Mouse (Mus musculus) liver, embryonic 11.5 days (tissue): ENCODE measurements around the gene Msln. TPM values are rescaled to one million over a fixed set of nuclear protein-coding genes. Genes with fewer than 3 reads are reported as not detected.

ENCODE experiments used
- ATAC-seq: fragments of 200-750 bp; cut with Nextera tagmentation; replicated peaks from 2 replicates; pipeline ENCODE4 v1.8.0; 2017; ENCODE audit warnings: moderate number of reproducible peaks, mild to moderate bottlenecking, moderate TSS enrichment, moderate library complexity; ENCODE audit not compliant: low FRiP score
- DNase-seq: peaks from one replicate; pipeline ENCODE4 v3.0.0-alpha.2; 2017; ENCODE audit warnings: low spot score
- H3K27ac ChIP-seq: fragments of 300-500 bp; sonication (generic); 2 replicates; pipeline ENCODE4 v1.5.1; 2014; ENCODE audit warnings: mild to moderate bottlenecking, low read depth, low read length, control low read depth
- H3K27me3 ChIP-seq: fragments of 300-500 bp; sonication (generic); replicated peaks from 2 replicates; pipeline ENCODE4 v1.6.1; 2014; ENCODE audit warnings: low read length, mixed read lengths; ENCODE audit not compliant: control insufficient read depth, insufficient read depth
- H3K36me3 ChIP-seq: fragments of 300-500 bp; sonication (generic); 2 replicates; pipeline ENCODE4 v1.6.1; 2014; ENCODE audit warnings: mild to moderate bottlenecking, low read length, moderate library complexity, mixed read lengths; ENCODE audit not compliant: control insufficient read depth, insufficient read depth
- H3K4me1 ChIP-seq: fragments of 300-500 bp; sonication (generic); replicated peaks from 2 replicates; pipeline ENCODE4 v1.6.1; 2014; ENCODE audit warnings: low read length, mixed read lengths; ENCODE audit not compliant: control insufficient read depth, insufficient read depth
- H3K4me2 ChIP-seq: fragments of 300-500 bp; sonication (generic); 2 replicates; pipeline ENCODE4 v1.6.1; 2014; ENCODE audit warnings: mild to moderate bottlenecking, control low read depth, moderate library complexity
- H3K4me3 ChIP-seq: fragments of 300-500 bp; sonication (generic); 2 replicates; pipeline ENCODE4 v1.5.1; 2014; ENCODE audit warnings: low read depth, low read length, control low read depth
- H3K9ac ChIP-seq: fragments of 300-500 bp; sonication (generic); 2 replicates; pipeline ENCODE4 v1.6.1; 2014; ENCODE audit warnings: low read depth, low read length, control low read depth
- H3K9me3 ChIP-seq: fragments of 300-500 bp; sonication (generic); 2 replicates; pipeline ENCODE4 v1.6.1; 2016; ENCODE audit warnings: low read length, inconsistent platforms, mixed read lengths; ENCODE audit not compliant: control insufficient read depth
- WGBS: fragments of 180-500 bp; shearing (Covaris S2); extraction: QIAGEN DNeasy Blood & Tissue Kit; methylation state at CpG from one replicate; pipeline ENCODE4 v1.1.7; 2014; 5-methylcytosine and 5-hydroxymethylcytosine counted together
- polyA plus RNA-seq: library from polyadenylated mRNA; unstranded; fragments of >200 nt; fragmentation: Nextera tagmentation; extraction: Ambion mirVana; gene quantifications from 2 replicates; pipeline ENCODE4 v1.2.1, GENCODE M21; 2014

Gene Msln
- polyA plus RNA-seq, 1 experiment from 2014 or later, result 0.55 TPM

DNA sequence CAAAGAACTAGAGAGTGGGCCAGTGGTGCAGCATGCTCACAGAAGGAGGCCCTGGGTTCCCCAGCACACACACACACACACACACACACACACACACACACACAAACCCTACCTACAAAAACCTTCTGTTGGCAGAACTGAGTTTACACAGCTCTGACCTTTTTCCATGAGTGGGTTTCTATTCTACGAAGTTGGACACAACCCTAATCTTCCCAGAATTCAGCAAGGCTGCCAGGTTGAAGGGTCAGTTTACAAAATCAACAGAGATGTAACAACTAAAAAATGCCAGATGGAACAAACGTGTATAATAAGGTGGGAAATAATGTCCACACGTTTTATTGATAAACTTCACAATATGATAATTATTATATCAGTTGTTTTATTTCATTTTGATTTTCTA lies 3.5 kb upstream of the Msln start:
- H3K4me2 ChIP-seq, result no peak overlapping the region
- H3K36me3 ChIP-seq, result no peaks in the 10 kb centered on the region
- no peaks in the 10 kb centered on the region for H3K27me3 ChIP-seq
- H3K9me3 ChIP-seq, result no peaks in the 10 kb centered on the region
- H3K4me1 ChIP-seq, result no peaks in the 10 kb centered on the region
- H3K9ac ChIP-seq, result no peak overlapping the region
- no peak overlapping the region for H3K27ac ChIP-seq
- ATAC-seq, result no peak
- no peak for DNase-seq
- WGBS, result 62% methylated on average over 3 of the region's 3 CpGs
- no peak overlapping the region for H3K4me3 ChIP-seq

DNA sequence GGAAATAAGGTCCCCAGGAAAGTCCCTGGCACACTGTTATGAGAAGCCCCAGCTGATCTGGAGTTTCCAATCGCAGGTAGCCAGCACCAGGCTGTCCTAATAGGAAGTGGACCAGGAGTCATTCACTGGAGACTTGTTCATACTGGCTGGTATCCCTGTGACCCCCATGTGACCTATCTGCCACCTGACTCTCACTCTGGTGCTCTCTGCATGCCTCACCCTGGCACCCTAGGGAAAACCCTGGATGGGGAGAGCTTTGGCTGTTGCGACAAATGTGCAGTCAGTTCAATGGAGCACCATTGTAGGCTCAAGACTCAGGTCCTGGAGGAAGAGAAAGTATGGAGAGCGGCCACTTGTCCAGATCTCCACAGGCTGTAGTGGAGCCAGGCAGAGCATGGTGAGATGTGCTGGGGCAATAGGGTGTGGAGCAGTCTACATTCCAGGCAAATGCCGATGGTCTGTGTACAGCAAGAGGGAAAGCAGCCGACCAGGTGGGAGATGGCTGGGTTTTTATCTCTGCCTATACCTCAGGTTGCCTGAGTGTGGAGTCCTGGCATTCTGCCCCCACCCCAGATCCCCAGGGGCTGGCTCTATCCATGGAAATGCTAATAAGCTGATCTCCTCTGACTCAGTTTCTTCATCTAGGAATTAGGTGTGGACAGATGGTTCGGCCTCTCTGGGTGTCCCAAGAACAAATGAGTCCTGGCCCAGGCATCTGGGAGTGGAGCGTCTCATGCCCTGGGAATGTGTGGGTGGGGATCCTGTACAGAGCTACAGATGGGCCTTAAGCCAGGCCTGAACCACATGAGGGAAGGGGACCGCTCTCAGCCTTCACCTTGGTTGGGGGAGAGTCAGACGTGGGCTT lies 2.4 kb upstream of the Msln start:
- Histone ChIP-seq H3K9me3 (no peaks in the 10 kb centered on the region), H3K27me3 (no peaks in the 10 kb centered on the region), H3K4me1 (no peaks in the 10 kb centered on the region), H3K9ac (no peak overlapping the region), H3K36me3 (no peaks in the 10 kb centered on the region), H3K27ac (no peak overlapping the region), H3K4me2 (no peak overlapping the region), H3K4me3 (no peak overlapping the region)
- WGBS, result 68% methylated on average over 9 of the region's 9 CpGs
- no peak for DNase-seq
- ATAC-seq, result no peak

DNA sequence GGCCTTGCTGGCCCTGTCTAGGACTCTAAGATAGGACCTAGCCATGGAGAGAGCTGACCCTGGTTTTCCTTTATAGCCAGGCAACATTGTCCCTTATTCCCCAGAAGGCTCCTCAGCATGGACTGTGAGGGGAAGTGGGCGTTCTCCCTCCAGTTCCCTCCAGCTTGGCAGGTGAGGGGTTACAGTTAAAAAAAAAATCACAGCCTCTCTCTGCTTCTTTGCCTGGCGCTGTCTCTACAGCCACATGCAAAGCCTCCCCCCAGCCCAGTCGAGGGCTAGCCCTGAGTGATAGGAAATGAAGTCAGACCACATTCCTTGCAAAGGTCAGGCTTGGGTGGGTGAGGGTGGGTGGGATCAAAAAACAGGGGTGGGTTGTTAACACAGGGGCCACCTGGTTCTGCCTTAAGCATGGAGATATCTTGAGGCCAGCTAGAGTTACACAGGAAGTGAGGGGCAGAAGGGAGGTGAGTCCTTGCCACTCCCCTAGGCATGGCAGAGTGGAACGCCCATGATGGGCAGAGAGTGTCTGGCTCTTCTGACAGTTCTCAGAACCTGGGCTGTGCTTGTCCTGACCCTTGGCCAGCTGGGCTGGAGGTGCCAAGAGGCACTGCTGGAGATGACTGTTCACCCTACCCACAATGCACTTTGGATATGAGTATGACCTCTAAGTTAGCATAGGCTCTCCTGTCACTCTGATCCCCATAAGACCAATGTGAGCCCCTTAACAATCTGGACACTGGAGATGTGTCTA lies 1.6 kb upstream of the Msln start:
- 31% methylated on average over 4 of the region's 4 CpGs for WGBS
- no peak for DNase-seq
- no peak overlapping the region for H3K9ac ChIP-seq
- no peaks in the 10 kb centered on the region for H3K27me3 ChIP-seq
- H3K4me3 ChIP-seq, result no peak overlapping the region
- no peak overlapping the region for H3K27ac ChIP-seq
- H3K4me2 ChIP-seq, result no peak overlapping the region
- H3K9me3 ChIP-seq, result no peaks in the 10 kb centered on the region
- H3K4me1 ChIP-seq, result no peaks in the 10 kb centered on the region
- no peaks in the 10 kb centered on the region for H3K36me3 ChIP-seq
- ATAC-seq, result no peak

DNA sequence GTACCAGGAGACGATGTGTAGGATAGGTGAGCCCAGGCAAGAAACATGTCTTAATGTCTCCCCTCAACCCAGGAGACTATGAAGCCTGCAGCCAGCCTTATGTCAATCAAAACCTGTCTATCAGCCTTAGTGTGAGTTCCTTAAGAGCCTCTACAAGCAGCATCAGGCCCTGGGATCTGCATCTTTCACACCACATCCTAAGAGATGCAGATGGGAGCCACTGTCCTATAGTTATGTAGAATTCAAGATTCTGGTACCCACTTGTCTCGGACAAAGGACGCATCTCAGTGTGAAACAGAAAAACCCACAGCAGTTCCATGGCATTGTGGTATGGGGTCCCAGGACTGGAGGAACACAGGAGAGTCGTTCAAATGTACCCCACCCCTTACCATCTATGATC lies 908 bp upstream of the Msln start:
- no peak overlapping the region for H3K4me3 ChIP-seq
- ATAC-seq (no peak), DNase-seq (no peak)
- H3K4me2 ChIP-seq, result no peak overlapping the region
- 70% methylated on average over 4 of the region's 4 CpGs for WGBS
- no peak overlapping the region for H3K9ac ChIP-seq
- H3K27me3 ChIP-seq, result no peaks in the 10 kb centered on the region
- H3K27ac ChIP-seq, result no peak overlapping the region
- no peaks in the 10 kb centered on the region for H3K36me3 ChIP-seq
- no peaks in the 10 kb centered on the region for H3K4me1 ChIP-seq
- H3K9me3 ChIP-seq, result no peaks in the 10 kb centered on the region

DNA sequence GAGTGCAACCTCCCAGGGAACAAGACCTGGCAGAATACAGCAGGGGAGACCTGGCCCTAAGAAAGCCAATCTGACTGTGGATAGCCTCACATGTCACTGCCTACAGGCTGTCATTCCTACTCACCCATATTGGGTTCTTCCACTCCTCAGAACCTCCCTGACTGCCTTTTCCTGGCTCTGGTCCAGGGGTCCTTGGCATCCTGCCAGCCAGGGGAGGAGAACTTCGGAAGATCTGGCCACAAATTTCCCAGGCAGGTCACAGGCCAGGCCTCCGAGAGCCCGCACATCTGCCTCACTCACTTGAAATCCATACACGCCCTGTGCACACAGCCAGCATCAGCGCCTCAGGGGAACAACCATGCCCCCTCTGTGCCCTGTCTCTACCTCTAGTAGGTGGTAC lies 2.7 kb downstream of the Msln start:
- no peaks in the 10 kb centered on the region; the same call in 1 of the 2 replicates for H3K27me3 ChIP-seq
- no peaks in the 10 kb centered on the region for H3K9me3 ChIP-seq
- DNase-seq (no peak), ATAC-seq (no peak)
- H3K9ac ChIP-seq, result no peak overlapping the region
- no peak overlapping the region for H3K27ac ChIP-seq
- no peak overlapping the region for H3K4me2 ChIP-seq
- H3K36me3 ChIP-seq, result no peaks in the 10 kb centered on the region
- H3K4me1 ChIP-seq, result no peaks in the 10 kb centered on the region
- H3K4me3 ChIP-seq, result no peak overlapping the region
- 58% methylated on average over 5 of the region's 5 CpGs for WGBS

DNA sequence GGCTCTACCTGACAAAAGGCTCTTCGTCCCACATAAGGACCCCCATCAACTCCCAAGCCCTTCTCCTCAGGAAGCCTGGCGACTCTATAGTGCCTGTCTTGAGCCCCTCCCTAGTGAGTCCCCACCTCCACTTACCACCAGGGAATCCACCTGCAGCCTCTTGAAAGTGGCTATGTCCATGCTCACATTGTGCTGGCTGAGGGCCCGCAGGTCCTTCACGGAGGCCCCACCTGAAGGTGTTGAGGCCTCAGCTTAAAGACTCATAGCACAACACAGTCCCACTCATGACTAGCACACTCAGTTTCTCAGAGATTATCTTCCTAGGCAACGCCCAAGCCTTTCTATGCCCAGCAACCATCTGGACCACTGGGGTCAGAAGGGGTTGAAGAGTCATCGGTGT lies 4.9 kb downstream of the Msln start:
- Histone ChIP-seq H3K4me3 (no peak overlapping the region), H3K9me3 (no peaks in the 10 kb centered on the region), H3K9ac (no peak overlapping the region), H3K27ac (no peak overlapping the region), H3K4me1 (no peaks in the 10 kb centered on the region), H3K4me2 (no peak overlapping the region), H3K27me3 (no peaks in the 10 kb centered on the region; the same call in 1 of the 2 replicates), H3K36me3 (no peaks in the 10 kb centered on the region)
- WGBS, result 75% methylated on average over 6 of the region's 6 CpGs
- DNase-seq, result no peak
- ATAC-seq, result no peak

DNA sequence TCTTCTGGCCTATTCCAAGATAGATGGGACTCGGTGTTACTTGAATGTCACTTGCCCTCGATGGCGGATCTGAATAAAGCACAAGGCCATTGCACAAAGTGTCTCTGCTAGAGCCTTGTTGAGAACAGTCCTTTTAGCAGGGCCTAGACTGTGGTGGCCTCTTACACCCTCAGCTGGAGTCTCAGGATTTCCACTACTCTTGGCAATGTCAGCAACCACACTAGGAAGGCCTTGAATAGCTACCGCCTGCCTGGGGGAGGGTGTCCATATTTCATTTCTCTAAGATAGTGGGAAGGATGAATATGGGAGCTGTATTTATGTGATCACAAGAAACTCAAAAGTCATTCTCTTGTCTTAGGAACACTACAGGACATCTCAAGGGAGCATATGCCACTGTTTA lies 5.9 kb downstream of the Msln start:
- H3K4me3 ChIP-seq, result no peak overlapping the region

DNA sequence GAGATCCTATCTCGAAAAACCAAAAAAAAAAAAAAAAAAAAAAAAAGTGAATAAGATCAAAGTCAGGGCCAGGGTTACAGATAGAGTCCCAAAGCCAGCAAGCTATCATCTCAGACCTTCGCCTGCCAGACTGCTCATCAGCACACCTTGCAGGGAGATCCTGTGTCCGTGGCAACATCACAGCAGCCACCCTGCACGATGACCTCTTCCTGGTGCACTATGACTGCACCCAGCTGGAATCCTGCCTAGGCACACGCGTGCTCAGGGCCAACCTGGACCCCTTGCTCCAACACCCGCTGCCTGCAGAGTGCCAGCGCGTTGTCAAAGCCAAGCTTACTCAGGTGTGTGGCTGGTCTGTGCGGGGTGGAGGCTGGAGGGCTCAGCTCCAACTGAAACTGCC lies 9.9 kb downstream of the Msln start:
- no peak for ATAC-seq
- no peak for DNase-seq
- WGBS, result 66% methylated on average over 10 of the region's 10 CpGs

More for the DNA sequence above, 5.9 kb downstream of the Msln start:
- ATAC-seq, result no peak
- Histone ChIP-seq H3K36me3 (no peaks in the 10 kb centered on the region), H3K4me2 (no peak overlapping the region), H3K27ac (no peak overlapping the region), H3K27me3 (no peaks in the 10 kb centered on the region; the same call in 1 of the 2 replicates), H3K9ac (no peak overlapping the region), H3K4me1 (no peaks in the 10 kb centered on the region), H3K9me3 (no peaks in the 10 kb centered on the region)
- DNase-seq, result no peak
- WGBS, result 88% methylated on average over 4 of the region's 4 CpGs

More for the DNA sequence above, 9.9 kb downstream of the Msln start:
- Histone ChIP-seq H3K4me1 (no peaks in the 10 kb centered on the region), H3K4me2 (no peak overlapping the region), H3K27me3 (no peaks in the 10 kb centered on the region; the same call in 1 of the 2 replicates), H3K4me3 (no peak overlapping the region), H3K27ac (no peak overlapping the region), H3K36me3 (no peaks in the 10 kb centered on the region), H3K9me3 (no peaks in the 10 kb centered on the region), H3K9ac (no peak overlapping the region)
